Mouse (Mus musculus) retina, embryonic 14.5 days (tissue): ENCODE measurements at regions not wholly inside any gene's neighbourhood (a gene's known extent, or its start where the extent isn't known, plus 50 kb on each side); places are given as distances from the start of the nearest gene placed in this dataset.

Source experiments
- DNase-seq: peaks from one replicate; pipeline ENCODE4 v3.0.0-alpha.2; 2015; ENCODE audit warnings: low spot score

DNA sequence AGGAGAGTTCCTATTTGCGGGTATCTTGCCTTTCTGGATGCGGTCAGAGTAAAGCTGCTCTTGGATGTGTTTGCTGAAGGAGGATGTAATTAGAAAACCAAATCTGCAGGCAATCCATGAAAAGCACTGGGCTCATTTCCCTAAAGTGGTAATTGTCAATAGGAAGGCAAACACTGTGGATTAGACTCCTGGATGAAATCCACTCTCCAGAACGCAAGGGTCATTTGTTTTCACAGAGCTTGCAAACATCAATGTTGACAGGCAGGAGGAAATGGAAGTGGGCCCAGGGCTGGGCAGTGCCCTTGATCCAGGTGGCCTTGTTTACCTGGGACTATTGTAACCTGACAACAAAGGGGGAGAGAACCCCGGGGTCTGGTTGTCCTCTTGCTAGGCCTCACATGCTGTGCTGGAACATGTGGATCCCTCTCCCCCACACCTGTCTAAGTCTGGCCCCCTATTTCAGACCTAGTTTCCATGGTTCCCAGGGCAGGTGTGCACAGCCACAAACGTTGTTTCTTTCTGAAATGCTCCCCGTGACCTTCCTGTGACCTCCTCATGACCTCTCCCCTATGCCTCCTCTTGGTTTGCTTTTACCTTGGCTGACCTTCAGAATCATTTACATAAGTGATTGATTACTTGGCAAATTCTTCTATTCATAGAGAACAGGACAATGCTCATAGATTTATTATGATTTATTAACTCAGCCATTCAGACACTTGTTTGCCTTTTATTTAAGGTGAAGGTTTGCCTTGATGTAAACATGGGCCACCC is 197.9 kb upstream of the Cops8 start:
- DNase-seq = no peak

DNA sequence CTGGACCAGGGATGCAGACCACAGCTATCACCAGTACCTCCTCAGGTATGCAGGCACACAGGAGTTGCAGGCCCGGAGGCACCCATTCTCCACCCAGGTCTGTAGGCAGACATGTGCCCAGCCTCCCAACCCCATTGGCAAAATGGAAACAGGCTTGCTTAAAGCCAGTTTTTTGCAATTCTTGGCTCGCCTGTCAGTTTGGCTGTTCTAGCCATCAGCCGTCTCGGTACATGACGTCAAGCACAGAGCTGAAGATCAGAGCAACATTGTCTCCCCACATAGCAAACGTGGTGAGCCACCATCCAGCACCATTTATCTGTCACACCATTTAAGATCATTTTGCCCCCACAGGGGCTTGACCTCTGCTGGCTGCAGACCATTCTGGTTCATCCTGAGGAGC is 196.1 kb upstream of the Cops8 start:
- DNase-seq = no peak

DNA sequence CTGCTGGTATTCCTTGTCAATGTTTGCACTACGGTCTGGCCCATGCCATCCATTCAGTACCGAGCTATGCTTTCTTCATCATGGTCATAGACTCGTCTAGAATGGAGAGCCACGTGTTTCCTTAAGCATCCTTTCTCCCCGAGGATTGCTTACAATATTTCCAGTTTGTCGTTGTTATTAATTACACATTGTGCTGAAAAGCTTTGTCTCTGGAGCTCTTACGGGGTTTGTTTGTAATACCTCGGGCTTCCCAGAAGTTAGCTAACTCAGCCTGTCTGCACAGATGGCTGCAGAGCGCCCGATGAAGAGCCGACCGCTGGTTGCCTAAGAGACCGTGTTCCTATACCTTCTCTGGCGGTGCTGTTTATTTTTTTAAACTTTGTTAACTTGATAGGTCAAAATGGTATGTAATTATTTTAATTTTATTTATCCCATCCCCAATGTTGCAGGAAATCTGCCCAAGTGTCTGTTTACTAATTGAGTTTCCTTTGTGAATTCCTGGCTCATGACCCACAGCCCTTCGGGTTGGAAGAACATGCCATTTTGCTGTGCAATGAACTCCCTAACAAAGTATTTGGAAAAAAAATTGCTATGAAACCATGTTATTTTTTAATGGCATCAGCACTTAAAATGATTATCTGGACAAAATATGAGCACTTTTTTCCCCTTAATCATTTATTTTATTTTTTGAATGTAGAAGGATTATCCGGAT is 194.1 kb upstream of the Cops8 start:
- no peak for DNase-seq

DNA sequence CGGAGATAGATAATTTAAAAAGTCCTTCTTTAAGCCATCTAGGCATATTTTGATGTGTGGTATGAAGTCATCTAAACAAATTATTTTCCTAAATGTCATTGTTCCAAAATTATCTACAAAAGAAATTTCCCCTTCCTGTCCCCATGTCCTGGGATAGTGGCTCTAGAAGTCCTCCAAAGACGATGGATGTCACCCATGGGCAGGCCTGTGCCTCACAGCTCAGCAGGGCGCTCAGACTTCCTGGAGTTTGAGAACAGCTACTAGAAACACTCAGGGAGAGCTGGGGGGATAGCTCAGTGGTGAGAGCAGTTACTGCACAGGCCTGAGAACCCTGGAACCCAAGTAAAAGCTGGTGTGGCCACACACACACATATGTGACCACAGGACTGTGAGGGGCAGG is 193.5 kb upstream of the Cops8 start:
- no peak for DNase-seq

DNA sequence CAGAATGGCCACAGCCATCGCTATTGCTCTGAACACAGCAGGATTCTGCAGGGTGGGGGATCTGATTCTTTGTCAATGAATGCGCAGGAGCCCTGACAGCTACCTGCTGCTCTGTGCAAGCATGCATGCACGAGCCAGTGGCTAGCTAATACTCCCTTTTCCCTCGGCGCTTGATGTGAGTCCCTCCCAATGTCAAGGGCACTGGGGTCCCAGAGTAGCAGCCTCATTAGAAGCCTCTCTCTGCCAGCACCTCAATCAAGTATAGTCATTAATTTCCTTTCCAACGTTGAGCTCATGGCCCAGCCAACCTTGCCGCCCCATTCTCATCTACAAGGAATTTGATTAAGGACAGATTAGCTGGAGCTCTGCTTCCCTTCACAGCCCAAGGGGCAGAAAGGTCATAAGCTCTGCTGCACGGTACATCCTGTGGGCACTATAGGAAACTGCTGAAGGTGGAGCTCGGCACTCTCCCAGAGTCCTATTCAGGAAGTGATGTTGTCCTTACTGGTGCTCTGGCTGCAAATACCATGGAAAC is 190.2 kb upstream of the Cops8 start:
- peak; percentile 45 for DNase-seq

DNA sequence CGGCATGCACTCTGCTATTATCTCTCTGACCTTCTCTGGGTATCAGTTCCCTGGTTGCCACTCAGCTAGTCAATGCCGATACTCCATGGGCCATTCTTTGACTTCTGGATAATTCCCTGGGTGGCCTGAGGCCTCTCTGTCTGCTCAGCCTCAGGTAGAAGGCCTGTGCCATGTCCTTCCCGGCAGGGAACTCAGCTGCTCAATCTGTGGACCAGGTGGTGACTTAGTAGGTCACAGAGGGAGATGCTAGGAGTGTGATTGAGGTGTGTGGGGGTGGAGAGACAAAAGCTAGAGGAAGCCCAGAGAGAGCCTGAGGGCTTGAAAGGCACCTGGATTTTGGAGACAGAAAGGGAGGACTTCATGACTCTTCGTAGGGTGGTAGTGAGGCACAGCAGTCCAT is 188.0 kb upstream of the Cops8 start:
- DNase-seq = no peak

DNA sequence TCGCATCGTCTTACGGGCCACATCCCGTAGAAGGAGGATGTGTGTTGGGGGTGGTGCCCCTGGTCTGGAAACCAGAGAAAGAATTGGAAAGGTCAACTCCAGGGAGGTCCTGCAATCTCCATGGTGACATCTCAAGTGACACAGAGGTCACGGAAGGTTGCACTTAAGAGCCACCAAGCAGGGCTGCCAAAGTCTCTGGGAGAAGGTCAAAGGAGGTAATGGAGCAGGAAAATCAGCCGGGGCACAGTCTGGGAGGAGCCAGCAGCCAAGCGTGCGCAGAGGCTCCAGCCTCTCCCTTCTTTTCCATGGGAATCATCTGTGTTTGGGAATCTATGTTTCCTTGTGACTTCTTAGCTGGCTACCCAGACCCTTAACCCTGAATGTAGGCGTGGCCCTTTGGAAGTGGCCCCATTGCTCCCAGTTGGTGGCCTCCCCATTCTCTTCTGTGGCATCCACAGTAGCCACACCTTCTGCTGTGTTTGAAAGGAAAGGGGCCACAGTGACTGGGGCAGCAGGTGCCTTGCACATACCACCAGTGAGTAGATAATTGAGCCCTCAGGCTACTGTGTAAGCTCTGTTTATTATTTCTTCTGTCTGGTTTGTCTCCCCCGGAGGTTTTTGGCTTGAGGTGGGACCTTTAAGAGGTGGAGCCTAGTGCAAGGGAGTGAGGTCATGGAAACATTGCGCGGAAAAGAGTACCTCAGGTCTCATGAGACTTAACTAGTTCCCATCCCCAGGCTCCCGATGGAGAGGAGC is 178.5 kb upstream of the Cops8 start:
- peak; percentile 57 for DNase-seq

DNA sequence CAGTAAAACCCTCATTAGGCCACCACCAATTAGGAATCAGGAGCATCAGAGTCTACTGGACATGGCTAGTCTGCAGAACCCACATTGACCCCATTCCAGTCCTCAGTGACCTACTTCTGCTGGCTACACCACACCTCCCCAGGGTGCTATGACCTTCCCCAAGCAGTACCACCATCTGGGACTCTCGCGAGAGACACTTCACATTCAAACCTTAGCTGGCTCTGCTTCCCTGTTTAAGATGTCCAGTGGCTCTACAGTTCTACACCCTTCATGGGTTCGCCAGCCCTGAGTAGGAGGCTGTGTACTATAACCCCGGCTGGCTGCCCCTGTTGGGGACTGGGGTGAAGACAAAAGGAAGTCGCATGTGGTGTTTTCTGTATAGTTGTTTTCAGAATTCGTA is 174.4 kb upstream of the Cops8 start:
- no peak for DNase-seq

DNA sequence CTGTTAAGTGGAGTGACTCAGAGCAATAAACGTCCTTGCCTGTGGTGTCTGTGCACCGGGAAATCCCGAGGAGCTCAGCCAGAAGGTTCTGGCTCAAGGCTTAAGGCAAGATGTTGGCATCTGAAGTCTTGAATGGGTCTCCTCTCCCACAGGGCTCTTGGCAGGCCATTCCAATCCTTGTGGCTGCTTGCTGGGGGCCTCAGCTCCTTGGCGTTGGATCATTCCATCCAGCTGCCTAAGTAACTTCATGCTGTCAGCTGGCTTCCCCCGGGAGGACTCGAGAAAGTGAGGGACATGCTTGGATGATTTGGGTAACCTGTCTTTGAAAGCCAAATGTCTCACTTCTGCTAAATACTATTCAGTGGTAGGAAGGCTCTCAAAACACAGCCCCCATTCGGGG is 174.0 kb upstream of the Cops8 start:
- no peak for DNase-seq

DNA sequence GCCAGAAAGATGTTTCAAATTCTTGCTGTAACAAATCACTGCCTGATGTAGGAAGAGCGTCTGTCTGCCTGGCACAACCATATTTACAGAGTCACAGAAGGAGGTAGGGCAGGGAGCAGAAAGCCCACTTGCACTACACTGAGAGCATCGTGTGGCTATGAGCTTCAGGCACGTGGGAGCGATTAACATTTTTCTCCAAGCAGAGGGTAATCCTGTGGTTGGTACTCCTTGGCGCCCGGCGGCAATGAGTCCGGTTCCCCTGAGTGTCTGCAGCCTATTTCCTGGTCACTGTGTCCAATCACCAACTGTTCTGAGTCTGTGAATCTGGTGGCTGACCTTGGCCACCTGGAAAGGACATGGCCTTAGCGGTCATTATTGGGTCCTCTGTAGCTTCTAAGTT is 172.3 kb upstream of the Cops8 start:
- no peak for DNase-seq

DNA sequence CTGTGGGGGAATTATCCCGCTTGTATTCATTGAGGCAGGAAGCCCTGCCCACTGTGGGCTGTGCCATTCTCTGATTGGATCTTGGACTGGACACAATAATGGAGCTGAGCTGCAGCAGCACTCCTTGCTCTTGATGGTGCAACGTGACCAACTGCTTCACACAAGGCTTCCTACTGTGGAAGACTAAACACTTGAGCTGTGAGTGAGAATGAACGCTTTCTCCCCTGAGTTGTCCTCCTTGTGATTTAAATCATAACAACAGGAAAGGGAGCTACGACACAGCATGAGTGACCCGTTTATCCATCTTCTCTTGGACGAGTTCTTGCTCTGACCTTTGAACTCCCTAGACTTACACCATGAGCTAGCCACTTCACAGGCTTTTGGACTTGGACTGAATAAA is 171.0 kb upstream of the Cops8 start:
- no peak for DNase-seq

DNA sequence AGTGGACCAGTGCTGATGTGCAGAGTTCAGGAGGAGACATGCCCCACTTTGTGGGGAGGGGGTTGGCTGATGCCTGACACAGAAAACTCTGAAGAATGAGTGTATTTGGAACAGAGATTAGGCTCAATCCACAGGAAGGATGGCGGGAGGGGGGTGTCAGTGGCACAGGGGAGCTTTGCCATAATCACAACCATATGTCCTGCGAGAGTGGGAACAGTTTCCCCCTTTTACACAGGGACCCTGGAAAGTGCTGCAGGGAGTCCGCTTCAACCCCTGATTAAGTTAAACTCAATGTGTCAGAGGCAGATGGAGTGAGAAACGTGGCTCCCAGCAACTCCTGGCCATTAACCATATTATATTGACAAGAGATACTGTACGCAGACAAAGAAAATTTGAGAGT is 168.9 kb upstream of the Cops8 start:
- no peak for DNase-seq

DNA sequence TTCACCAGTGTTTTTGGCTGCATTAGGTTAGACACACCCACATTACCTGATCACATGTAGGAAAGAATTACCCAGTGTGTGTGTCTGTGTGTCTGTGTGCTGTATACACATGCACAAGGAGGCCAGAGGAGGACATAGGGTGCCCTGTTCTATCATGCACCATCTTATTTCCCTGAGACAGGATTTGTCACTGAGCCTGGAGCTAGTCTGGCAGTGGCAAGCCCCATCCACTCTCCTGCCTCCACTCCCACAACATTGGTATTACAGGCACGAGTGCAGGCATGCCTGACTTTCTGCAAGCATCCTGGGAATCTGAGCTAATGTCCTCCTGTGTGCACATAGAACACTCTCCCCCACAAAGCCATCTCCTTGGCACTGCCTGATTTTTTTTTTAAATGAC is 162.1 kb upstream of the Cops8 start:
- no peak for DNase-seq

DNA sequence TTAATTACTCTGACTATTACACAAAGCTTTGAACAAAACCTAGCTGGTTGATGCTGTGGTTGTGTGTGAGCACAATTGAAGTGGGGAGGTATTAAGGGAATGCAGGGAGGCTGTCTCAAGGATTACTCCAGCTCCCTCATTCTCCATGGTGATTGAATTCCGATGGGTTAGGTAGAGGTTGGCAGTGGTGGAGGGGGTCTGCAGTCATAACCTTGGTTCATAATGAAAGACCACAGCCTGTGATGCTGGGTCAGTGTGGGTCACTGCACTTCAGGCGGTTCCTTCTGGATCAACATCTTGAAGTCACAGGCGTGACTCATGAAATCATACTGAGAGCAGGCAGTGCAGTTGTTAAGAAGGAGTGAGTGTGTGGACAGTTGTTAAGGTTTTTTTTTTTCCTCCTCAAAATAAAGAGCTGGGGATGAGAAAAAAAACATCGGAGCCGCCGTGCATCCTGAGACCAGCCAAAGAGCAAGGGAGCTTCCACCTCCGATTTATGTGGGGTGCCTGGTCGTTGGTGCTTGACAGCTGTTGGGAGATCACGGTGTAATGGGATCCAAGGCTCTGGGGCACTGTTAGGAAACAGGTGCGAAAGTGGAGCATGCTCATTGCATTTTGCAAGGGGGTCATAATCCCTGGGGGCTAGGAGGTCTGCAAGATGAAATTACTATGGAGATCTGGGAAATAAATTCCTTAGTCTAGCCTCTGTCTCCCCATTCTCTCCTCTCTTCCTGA is 161.5 kb upstream of the Cops8 start:
- peak; percentile 31 for DNase-seq

DNA sequence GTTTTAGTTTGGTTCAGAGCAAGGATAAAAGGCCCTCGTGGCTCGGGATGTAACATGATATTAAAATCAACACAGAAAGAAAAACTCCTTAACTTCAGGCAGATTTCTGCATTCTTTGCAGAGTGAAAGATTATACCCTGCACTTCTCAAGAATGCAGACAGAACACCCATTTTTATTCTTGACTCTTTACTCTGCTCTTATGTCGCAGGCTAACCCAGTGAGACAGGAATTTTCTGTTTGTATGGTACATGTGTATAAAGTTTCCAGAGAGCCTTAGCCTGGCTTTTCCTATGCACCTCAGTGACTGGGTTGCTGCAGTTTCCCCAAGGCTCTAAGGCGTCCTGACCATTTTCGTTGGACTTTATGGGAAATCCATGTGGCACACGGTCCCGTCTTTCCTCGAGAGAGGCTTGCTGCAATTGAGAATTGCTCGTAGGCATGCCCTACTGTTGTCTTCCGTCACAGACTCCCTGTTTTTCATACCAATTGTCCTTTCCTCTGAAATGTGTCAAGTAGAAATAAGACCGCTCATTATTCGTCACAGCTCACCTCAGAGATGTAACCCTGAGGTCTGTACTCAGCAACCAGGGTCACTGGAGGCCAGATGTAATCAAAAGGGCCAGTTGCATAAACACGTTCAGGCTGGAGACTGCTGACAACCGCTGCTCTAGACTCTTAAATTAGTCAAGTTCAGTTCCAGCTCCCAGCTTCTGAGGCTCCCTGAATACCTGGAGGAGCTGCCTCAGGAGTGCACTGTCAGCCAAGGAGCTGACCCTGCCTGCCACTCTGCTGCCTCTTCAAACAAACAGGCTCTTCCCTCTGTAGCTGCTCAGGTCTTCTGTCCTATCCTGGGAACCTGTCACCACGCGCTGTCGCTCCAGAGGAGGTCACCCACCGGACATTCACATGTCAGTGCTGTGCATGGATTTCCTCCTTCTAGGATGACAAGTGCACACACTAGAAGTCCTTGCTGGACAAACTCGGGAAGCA is 160.2 kb upstream of the Cops8 start:
- no peak for DNase-seq

DNA sequence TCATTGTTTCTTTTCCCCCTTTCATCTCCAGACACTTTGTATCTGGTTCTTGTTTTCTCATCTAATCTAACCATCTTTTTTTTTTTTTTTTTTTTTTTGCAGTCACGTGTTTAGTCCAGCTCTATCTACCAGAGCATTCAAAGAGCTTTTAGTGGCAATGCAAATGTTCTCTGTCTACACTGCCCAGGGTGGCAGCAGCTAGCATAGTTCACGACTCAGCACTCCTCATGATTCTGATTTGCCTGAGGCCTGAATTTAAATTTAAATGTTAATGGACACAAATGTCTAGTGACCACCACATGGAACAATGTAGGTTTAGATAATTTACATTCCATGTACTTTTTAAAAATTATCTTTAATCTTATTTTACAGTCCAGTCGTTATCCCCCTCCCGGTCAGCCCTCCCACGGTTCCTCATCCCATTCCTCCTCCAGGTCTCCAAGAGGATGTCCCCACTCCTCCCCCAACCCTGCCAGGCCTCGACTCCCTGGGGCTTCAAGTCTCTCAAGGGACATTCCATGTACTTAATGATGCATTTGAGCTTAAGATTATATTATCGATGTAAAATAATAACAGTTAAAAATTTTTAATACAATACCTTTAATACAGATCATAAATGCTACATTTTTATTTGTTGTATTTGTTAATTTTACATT is 153.1 kb upstream of the Cops8 start:
- DNase-seq = no peak

DNA sequence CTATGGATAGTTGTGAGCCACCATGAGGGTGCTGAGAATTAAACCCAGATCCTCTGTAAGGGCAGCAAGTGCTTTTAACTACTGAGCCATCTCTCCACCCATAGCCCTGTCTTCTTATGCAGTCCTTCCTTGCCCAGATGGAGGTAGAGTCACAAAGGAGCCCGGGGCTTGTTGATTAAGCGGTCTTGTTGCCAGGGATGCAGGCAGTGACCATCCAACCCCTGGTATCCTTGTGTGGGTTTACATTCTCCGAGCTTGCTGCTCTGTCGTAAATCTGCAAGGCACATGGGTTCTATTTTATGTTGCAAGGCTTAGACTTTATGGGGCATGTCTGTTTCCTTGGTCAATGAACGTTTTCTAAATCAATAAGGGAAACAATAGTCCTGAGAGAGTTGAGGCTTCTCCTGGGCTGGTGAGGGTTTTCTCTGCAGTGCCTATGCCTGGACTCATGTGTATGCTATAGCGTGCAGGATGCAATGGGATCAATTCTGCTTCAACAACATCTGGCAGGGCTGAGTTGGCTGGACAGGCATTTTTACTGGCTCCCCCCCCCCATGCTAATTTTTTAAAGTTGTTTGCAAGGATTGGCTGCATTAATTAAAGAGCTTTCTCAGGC is 150.7 kb upstream of the Cops8 start:
- DNase-seq = no peak

DNA sequence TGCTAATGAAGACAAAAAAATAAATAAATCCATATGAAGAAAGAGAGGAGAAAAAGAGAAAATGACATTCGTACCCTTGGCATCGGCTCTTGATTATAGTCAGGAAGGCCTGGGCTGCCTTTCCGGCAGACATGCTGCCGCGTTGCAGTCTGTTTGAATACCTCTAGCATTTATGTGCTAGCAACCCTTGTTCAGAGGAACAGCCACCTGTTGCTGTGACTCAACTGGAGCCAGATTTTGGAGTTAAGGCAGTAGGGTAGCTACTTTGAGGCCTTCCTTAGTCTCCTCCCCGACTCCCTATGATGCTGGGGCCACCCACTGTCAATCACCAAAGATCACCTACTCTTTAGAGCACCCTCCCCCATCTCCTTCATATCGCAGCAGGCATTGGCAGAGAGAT is 148.5 kb upstream of the Cops8 start:
- DNase-seq = no peak

DNA sequence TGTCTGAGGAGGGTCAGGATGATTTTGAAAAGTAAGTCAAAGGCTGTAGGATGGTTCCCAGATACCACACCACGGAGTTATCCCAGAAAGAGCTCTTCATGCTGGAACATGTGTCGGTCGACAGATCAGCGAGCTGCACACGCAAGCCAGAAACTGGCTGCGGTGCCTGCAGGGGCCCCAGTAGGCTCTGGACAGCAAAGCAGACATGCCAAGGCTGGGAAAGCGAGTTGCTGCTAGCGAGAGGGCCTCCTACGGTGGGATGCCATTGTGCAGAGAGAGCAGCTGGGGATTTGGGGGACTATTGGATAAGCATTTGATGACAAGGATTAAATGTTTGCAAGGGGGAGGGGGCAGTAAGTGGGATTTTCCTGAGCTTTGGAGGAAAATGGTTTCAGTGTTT is 145.4 kb upstream of the Cops8 start:
- DNase-seq = peak; percentile 54

DNA sequence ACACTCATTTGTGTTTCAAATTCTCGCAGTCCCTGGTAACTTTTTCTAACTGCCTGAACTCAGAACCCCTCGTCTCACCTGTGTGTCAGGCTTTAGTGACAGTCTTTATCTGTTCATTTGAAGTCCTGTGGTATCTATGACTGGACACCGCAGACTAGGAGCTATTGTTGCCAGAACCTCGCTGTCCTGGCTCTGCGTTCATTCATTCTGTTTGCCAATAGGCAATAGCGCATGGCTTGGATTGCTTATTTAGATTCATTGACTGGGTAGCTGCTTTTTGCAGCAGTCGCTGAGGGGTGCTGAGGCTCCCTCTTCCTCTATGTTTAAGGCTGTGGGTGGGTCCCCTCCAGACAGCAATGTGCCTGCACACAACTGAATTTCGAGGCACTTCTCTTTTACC is 144.6 kb upstream of the Cops8 start:
- no peak for DNase-seq
